Mouse (Mus musculus): ENCODE results near the gene Hsd17b2.

Gene Hsd17b2

GRCm38 (mm10) chr8:117776075-117776474 is 74.4 kb downstream of the Hsd17b2 start:
- DNase-seq = no peak

DNA sequence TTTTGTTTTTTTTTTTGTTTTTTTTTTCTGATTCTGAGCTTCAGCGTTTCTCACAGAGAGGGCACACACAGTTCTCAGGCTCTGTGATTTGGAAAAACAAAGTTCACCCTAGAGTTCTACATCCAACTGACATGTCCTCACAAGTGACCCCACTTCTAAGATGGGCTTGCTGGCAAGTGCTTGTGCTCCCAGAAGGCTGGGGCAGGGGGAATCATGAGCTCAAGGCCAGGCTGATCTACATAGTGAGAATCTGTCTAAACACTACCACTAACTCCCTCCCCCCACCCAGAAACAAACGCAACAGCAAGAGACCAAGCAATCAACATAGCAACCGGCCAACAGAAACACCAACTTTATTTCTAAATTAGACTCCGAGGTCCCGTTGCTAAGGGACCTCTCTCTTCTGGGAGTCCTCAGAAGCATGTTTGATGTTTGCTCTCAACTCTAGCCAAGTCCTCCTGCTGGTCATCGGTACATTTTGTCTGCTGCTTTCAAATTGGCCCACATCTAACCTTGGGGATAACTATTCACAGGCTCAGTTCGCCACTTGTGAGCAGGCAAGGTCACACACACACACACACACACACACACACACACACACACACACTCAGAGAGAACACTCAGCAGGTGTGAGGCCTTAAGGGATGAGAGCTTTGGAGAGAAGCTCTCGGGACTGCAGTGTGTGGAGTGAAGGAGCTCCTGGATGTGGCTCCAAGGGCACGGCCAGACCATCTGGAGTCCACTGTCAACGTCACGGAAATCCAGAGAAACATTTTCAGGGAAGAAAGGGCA is 77.0 kb downstream of the Hsd17b2 start:
- DNase-seq = no peak

- DNase-seq = no peak
Measured at GRCm38 (mm10) chr8:117779344-117779743, 77.6 kb downstream of the Hsd17b2 start.

DNA sequence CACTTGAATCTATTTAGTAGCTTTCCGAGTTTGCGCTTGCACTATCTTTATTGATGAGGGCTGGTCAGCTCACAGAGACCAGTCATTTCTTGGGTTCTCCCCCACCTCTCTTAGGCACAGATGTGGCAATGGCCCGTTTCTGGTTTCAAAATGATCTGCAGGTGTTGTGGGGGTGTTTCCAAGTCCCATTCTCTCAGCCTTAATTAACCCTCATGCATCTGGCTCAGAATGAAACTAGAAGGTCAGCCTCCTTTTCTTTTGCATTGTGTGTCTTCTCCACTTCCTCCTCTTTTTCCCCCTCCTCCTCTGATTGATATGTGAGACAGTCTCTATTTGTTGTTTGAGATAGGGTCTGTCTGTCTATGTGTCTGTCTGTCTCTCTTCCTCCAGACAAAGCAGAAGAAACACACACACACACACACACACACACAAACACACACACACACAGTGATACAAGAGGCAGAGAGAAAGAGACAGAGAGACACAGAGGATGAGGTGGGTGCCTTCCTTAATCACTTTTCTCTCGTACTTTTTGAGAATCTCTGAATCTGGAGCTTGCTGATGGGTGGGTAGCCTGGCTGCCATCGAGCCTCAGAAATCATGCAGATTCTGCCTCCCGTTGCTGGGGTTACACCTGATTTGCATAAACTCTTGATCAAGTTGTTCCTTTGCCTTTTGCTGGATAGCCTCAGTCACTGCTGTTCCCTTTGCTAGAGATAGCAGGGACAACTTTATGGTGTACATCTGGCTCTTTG is 79.8 kb downstream of the Hsd17b2 start:
- DNase-seq = no peak

DNA sequence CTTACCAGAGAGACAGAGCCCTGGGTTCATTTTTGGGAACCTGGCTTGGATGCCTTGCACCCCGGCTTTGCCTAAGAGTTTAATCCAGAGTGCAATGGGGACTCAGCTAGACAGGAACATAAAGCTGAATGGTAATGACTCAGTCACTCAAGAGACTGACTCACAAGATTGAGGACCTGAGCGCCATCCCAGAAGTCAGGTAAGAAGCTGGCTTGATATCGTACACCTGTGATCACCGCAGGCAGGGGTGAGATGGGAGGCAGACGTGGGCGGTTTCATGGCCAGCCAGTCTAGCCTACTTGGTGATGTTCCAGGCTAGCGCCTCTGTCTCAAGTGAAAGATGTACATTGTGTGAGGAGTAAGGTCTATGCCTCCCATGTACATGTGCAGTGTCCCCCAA is 81.3 kb downstream of the Hsd17b2 start:
- no peak for DNase-seq

DNA sequence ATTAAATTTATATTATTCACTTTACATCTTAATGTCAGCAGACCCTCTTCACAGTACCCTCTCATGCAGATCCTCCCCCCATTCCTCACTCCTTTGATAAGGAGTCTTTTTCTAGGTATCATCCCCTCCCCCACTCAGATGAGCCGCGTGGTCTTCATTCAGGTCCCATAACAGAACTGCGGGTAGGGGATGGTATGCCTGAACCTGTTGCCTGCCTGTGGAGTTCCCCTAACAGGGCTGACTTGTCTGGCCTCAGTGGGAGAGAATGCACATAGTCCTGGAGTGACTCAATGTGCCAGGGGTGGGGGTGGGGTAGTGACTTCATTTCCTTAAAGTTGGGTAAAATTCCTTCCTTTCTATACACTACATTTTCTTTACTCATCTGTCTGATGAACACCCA is 84.7 kb downstream of the Hsd17b2 start:
- no peak for DNase-seq

GRCm38 (mm10) chr8:117792616-117793144 is 91.0 kb downstream of the Hsd17b2 start:
- no peak for DNase-seq

GRCm38 (mm10) chr8:117794581-117794980 is 92.9 kb downstream of the Hsd17b2 start:
- no peak for DNase-seq

DNA sequence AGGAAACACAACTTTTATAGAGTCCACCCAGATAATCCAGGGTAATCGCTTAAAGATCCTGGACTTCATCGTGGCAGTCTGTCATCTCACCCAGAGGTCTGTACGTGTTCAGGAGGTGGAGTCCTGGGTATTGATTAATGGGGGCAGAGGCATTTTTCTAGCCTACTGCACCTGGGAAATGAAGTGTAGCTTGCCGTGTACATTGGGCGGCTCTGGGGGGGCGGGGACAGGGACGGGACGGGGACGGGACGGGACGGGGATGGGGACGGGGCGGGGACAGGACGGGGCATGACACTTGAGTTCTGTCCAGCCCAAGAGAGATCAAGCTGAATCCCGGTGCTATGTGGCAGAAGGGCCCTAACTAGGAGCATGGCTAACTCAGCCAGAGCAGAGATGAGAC is 94.8 kb downstream of the Hsd17b2 start:
- DNase-seq = no peak

GRCm38 (mm10) chr8:117798066-117798465 is 96.4 kb downstream of the Hsd17b2 start:
- no peak for DNase-seq

- DNase-seq = peak; percentile 98
Measured at GRCm38 (mm10) chr8:117801443-117802298, 100.0 kb downstream of the Hsd17b2 start, which contains the start of gene Mphosph6. Gene Mphosph6, minus strand, starts transcription at chr8:117801943.

DNA sequence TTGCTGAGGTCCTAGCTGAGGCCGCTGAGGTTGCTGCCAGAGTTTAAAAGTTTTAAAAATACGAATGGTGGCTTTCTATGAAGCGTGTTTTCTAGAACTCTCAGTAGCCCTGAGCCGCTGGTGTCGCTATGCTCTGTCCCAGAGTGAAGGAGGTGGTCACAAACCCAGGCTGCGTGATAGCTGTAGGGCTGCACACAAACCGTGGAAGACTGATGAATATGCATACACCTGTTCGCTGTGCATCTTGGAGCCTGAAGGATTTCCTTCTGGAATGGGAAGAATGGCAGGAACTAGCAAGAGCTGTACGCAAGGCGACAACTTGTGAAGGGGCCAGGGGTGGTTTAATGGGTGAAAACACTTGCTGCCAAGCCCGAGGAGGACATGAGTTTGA is 100.6 kb downstream of the Hsd17b2 start:
- no peak for DNase-seq

DNA sequence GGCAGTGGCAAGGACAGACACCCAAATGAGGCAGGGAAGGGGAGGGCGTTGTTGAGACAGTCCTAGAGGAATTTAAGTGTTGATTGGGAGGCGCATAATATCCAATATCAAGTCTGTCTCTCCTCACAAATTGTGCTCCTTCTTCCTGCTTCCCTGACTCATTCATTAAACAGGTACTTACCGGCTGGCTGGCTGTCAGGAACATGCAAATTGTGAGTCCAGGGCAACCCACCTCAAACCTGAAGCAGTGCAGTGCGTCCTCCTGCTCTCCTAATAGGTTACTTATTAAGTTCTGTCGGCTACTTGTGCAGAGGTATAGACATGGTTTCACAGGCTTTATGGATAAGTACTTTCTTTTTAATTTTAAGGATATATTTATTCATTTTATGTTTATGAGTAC is 103.7 kb downstream of the Hsd17b2 start:
- DNase-seq = no peak
